Mouse (Mus musculus) R1 (cell line): Measurements from ENCODE around the gene Mgll.
A peak's percentile ranks its signal among the peaks of the same experiment; 100 is the strongest.

Experiments
- DNase-seq: peaks from one replicate; pipeline ENCODE4 v3.0.0-alpha.2; 2018; ENCODE audit warnings: low read depth, low spot score

Mgll gene

GRCm38 (mm10) chr6:88770981-88771380 is 46.8 kb downstream of the Mgll start:
- DNase-seq = no peak

GRCm38 (mm10) chr6:88772041-88772440 is 47.8 kb downstream of the Mgll start:
- no peak for DNase-seq

- no peak for DNase-seq
Observed at GRCm38 (mm10) chr6:88774055-88774454, 49.8 kb downstream of the Mgll start.

DNA sequence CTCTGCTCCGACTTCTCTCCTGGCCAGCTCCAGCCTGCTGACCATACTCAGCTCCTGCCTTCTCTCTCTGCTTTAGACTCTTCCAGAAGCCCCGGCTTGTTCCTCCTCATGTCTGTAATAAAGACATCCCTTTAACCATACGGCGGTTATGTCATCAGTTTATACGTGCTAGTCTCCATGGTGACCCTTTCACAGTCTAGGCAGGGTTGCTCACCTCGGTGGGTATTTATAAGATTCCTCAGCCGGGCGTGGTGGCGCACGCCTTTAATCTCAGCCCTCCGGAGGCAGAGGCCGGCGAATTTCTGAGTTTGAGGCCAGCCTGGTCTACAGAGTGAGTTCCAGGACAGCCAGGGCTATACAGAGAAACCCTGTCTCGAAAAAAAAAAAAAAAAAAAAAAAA is 51.1 kb downstream of the Mgll start:
- DNase-seq = peak; percentile 85

GRCm38 (mm10) chr6:88776336-88776923 is 52.2 kb downstream of the Mgll start:
- DNase-seq = no peak

DNA sequence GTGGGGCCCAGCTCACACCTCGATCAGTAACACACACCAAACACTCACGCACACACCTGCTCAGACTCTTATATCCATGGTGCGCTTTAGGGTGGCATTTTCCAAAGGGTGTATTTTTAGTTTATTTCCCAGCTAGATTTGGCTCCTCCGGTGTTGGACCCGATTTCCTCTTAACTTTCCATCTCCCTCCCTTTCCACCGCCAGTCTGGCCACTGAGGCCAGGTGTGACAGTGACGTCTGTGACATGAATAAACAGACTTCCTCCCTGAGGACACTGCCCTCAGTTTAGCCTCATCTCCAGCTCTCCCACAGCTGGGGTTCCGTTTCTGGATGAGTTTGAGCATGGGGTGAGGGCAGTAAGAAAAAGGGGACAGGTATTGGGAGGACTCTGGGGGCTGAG is 52.8 kb downstream of the Mgll start:
- no peak for DNase-seq

- no peak for DNase-seq
Observed at GRCm38 (mm10) chr6:88778047-88778688, 54.0 kb downstream of the Mgll start.

DNA sequence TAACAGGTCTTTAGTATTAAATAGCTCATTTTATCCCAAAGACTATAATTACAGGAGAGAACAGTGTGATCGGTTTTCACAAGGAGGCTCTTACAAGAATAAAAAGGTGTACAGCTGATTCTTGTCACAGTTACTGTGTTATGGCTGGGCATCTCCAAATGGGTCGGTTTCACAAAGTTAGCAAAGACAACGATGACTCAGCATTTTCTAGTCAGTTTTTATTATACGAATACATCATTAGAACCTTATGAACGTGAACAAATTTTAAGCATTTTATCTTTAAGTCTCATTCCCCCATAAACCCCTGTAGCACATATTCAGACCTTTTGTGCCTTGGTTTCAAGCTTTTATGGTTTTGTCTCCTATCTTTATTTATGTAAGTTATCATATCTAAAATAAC is 55.5 kb downstream of the Mgll start:
- DNase-seq = no peak

GRCm38 (mm10) chr6:88781919-88782318 is 57.7 kb downstream of the Mgll start:
- no peak for DNase-seq

GRCm38 (mm10) chr6:88782981-88783397 is 58.8 kb downstream of the Mgll start:
- DNase-seq = peak; percentile 94

DNA sequence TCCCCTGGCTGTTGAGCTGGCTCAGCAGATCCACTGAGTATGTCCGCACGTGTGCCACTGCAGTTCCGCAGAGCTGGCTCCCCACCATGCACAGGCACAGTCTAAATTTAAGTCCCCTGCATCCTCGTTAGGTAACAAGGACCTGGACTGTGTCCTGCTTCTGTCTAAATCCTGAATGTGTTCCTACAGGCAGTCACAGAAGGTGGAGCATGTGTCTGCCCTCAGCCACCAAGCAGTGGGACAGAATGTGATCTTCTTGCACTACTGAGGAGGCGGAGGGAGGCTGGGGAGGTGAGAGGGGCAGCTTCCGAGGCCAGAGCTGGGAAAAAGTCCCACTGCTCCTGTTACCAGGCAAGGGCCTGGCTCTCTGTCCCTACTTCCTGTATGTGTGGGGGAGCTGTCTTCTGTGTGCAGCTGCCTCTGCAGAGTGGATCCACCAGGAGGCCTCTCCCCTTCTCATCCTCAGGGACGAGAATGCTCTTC is 60.5 kb downstream of the Mgll start:
- no peak for DNase-seq

DNA sequence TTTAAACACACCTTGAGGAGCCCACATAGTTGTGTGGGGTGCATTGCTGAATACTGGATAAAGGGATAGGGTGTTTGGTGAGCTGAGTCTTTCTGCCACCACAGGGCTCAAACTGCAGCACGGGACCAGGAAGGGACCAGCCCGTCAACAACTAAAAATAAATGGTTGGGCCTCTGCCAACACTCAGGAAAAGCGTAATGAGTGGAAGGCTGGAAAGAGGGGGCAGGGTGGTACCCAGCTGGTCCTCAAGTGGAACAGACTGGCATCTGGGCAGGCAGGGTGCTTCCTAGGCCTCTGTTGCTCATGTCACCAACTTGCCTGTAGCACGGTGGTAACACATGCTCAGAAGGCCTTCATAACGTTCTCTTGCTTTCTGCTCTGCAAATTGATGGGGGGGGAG is 61.1 kb downstream of the Mgll start:
- no peak for DNase-seq

GRCm38 (mm10) chr6:88785781-88786542 is 61.8 kb downstream of the Mgll start:
- no peak for DNase-seq

DNA sequence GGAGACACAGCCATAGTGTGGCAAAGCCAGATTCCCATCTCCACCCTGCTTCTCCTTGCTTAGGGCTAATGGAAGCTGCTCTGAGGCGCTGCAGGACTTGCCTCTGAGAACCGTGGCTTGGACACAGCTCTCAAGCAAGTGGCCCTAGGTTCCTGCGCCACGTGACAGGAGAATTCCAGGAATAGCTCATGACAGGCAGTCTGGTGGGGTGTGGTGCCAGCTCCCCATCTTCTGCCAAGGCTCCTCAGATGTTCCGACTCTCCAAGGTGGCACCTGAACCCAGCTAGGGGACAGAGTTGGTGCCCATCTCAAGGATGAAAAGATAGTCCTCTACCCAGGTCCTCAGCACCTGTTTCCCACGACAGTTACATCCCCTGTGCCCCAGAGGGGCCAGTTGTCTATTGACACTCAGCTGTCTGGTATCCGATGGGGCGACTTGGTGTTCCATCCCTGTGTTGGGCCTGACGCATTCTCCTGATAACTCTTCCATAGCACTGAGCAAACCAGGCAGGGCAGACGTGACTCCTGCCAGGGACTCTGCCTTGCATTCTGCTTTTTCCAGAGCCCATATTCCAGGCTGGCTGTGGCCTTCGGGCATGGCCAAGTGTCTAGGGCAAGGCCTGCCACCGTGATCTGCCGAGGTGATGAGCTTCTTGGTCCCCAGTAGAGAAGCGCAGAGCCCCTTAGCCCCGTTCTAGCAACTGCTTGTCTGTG is 62.7 kb downstream of the Mgll start:
- no peak for DNase-seq

- no peak for DNase-seq
Observed at GRCm38 (mm10) chr6:88787496-88787895, 63.3 kb downstream of the Mgll start.

DNA sequence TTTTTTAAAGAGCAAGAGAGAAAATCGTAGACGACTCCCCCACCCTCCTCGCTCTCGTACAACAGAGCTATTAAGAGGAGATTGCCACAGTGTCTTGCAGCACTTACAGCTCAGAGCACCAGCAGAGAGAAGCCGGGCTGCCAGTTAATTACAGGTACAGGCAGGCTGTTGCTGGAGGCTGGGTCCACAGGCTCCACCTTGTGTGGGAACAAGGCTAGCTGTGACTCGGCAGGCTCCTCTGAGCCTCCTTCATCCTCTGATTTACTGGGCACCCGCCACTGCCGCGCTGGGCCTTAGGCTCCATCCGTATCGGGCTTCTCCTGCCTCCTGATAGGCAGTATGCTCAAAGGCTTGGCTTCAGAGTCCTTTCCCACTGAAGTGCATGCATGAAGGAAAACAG is 64.0 kb downstream of the Mgll start:
- no peak for DNase-seq

GRCm38 (mm10) chr6:88791299-88791698 is 67.1 kb downstream of the Mgll start:
- DNase-seq = no peak

DNA sequence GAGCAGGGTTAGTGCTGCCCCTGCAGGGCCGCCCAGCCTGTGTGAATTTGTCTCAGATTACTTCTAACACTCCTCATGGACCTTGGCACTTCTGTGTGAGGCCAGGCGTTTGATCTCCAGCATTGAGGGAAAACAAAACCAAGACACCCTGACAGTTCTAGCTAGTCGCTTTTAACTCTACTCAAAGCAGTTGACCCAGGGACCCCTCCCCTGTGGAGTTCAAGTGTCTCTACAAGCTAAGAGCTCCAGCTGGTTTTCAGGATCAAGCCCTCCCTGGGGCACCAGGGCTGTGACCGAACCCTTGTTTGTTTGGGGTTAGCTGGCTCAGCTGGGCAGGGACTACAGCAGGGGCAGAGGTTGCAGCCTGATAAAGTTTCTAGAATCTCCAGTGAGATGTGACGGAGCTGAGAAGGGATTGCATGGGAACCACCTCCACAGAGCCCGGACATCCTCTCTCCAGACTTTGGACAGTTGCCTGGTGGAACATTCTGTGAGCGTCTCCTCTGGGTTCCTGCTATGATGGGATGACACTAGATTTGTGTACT is 68.0 kb downstream of the Mgll start:
- no peak for DNase-seq

- no peak for DNase-seq
Observed at GRCm38 (mm10) chr6:88793243-88793642, 69.0 kb downstream of the Mgll start.

- DNase-seq = no peak
Observed at GRCm38 (mm10) chr6:88793872-88794271, 69.7 kb downstream of the Mgll start.

GRCm38 (mm10) chr6:88794561-88794971 is 70.4 kb downstream of the Mgll start:
- DNase-seq = no peak

GRCm38 (mm10) chr6:88800191-88800590 is 76.0 kb downstream of the Mgll start:
- DNase-seq = no peak
